8 mouse cellular contexts compared by ENCODE assay signal in the genomic region with DNA sequence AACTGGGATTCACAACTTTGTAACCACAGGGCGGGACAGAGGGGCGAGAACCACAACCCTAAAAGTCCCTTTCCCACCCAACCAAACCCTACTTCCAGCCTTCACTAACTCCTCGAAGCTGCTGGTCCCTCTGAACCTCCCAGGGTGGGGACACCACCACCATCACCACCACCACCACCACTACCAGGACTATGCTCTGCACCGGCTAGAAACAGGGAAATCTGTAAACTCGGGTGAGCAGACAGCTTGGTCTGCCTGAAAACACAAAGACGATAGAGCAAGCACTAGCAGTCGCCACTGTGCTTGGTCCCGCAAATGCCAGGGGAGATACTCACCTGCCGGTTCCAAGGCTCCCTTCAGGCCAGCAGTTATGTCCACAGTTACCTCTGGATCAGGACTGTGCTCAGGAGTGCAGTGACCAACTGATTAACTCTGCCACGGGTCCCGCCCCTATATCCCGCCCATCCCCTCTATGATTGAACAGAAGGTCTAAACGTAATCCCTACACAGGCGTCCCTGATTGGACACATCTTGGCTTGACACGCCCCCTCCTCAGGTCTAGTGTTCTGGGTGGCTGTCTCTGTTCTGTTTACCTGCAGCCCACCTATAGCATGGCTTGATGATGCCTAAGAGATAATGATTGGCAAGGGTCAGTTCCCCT. TPM values are rescaled to one million over a fixed set of nuclear protein-coding genes. Genes with fewer than 3 reads are reported as not detected.
DNase-seq lines count a peak whose midpoint lies in the region; ATAC-seq and TF ChIP-seq lines count a peak whose summit lies in the region.
"Had no signal": no experiment of that assay in that cellular context is flagged by ENCODE, and none has a peak within 500 bp of the region (broad histone marks: within the 10 kb centered on the region; RNA-seq: fewer than 3 reads in every experiment).

Tmsb15l (minus strand) TSS at position 446 of the 661 bp plus-strand sequence.
Tmsb15b1 (minus strand) TSS at position 451 of the 661 bp plus-strand sequence.

- no peaks in the 10 kb centered on the region for H3K27me3 ChIP-seq in cerebellum, adult 2 months (ENCODE audit: control insufficient read depth, insufficient read depth, low read length)
- H3K27me3 ChIP-seq in forebrain, postnatal 0 days (ENCODE audit: insufficient read depth, low read length), result no peaks in the 10 kb centered on the region

- DNase-seq in ZHBTc4 (ENCODE audit: low read depth, low spot score), result peak; percentile 88
- DNase-seq in cerebellum, adult 2 months, result peak; percentile 54 to 91
- DNase-seq in forebrain, postnatal 0 days, result peak; percentile 83
- peak; percentile 10 for DNase-seq in hindlimb bud, embryonic 11.5 days (ENCODE audit: extremely low spot score, low read depth, low spot score)
- peak; percentile 80 for DNase-seq in left cerebral cortex, postnatal 4 days
- peak; percentile 44 to 82 for DNase-seq in right cerebral cortex, postnatal 36 days (ENCODE audit: low spot score in 2 of 2)

- H3K4me1 ChIP-seq in cerebellum, adult 2 months (ENCODE audit: control insufficient read depth, insufficient read depth, low read length), result no peaks in the 10 kb centered on the region
- H3K4me1 ChIP-seq in forebrain, postnatal 0 days (ENCODE audit: insufficient read depth), result no peaks in the 10 kb centered on the region

- H3K36me3 ChIP-seq in forebrain, postnatal 0 days (ENCODE audit: insufficient read depth), result no peaks in the 10 kb centered on the region

- WGBS in cerebellum, adult 2 months, result 15% methylated on average over 15 of the region's 15 CpGs
- 39% methylated on average over 15 of the region's 15 CpGs for WGBS in forebrain, postnatal 0 days

- H3K9me3 ChIP-seq in forebrain, postnatal 0 days (ENCODE audit: low read length), result no peaks in the 10 kb centered on the region

- peak within 1 kb of the TSS; percentile 97 for H3K4me3 ChIP-seq in cerebellum, adult 2 months (replicated peaks; ENCODE audit: insufficient read depth, low read depth, low read length)
- peak within 1 kb of the TSS; percentile 43 for H3K4me3 ChIP-seq in forebrain, postnatal 0 days (ENCODE audit: low read depth, low read length)

- H3K4me2 ChIP-seq in forebrain, postnatal 0 days (ENCODE audit: low read depth), result peak within 1 kb of the TSS; percentile 56

- H3K27ac ChIP-seq in cerebellum, adult 2 months (ENCODE audit: insufficient read depth, low read length), result 0 out of 2 replicates have a peak within 1 kb of the TSS, but pooled peaks have one; percentile 16
- no peak within 1 kb of the TSS for H3K27ac ChIP-seq in forebrain, postnatal 0 days (ENCODE audit: low read depth, low read length)

- TF ChIP-seq POLR2A in cerebellum, adult 2 months (IDR thresholded peaks at IDR 0.05; ENCODE audit: borderline replicate concordance, insufficient read depth, low read length), result peak; percentile 60; the same call in 1 of the 2 replicates

- intact Hi-C loops in left cerebral cortex, postnatal 4 days (cut with DNase I), result no loop called here

- no peak for TF ChIP-seq CTCF in cerebellum, adult 2 months (IDR thresholded peaks at IDR 0.05; ENCODE audit: borderline replicate concordance, insufficient read depth, low read depth, low read length)
- TF ChIP-seq CTCF in forebrain, postnatal 0 days (IDR thresholded peaks at IDR 0.05; ENCODE audit: low read depth), result no peak

- peak; percentile 100 for ATAC-seq in forebrain, postnatal 0 days
- ATAC-seq in megakaryocyte-erythroid progenitor cell, adult 5-6 weeks (replicated peaks; ENCODE audit: low FRiP score, low TSS enrichment, poor library complexity, severe bottlenecking), result peak; percentile 100

- peak within 1 kb of the TSS; percentile 47 for H3K9ac ChIP-seq in forebrain, postnatal 0 days

RNA-seq across cellular contexts. Expression of gene Tmsb15l, which starts in this region (rescaled TPM):
- 6.4 and 7.7 TPM in 2 replicates for polyA plus RNA-seq in cerebellum, adult 2 months (2012; rRNA removed)
- 9.7 and 11.5 TPM in 2 replicates for total RNA-seq in forebrain, postnatal 0 days (2014; rRNA removed)
- polyA plus RNA-seq in forebrain, postnatal 0 days (2015; fragmentation: Nextera tagmentation; extraction: Ambion mirVana), result 8.7 and 12.7 TPM in 2 replicates
- total RNA-seq in left cerebral cortex, postnatal 4 days (2021), result 1 to 10 TPM; 4.3 to 4.8 TPM
- 1.2 and 3.9 TPM in 2 replicates for total RNA-seq in megakaryocyte-erythroid progenitor cell, adult 5-6 weeks (2014; fragmentation: Nextera tagmentation)
- 1.6 TPM in 1 of 2 replicates, not detected in the other for total RNA-seq in megakaryocyte-erythroid progenitor cell, adult 5-6 weeks (2017)
- total RNA-seq: heart, adult 18-20 months had no signal

RNA-seq across cellular contexts. Expression of gene Tmsb15b1, which starts in this region (rescaled TPM):
- 13.2 and 15.0 TPM in 2 replicates for polyA plus RNA-seq in cerebellum, adult 2 months (2012; rRNA removed)
- total RNA-seq in forebrain, postnatal 0 days (2014; rRNA removed), result 45.7 and 50.2 TPM in 2 replicates
- polyA plus RNA-seq in forebrain, postnatal 0 days (2015; fragmentation: Nextera tagmentation; extraction: Ambion mirVana), result 66.3 and 83.7 TPM in 2 replicates
- total RNA-seq in left cerebral cortex, postnatal 4 days (2021), result 10 to 100 TPM in 1 of 2 experiments, 1 to 10 TPM in 1; 10.0 to 28.2 TPM
- total RNA-seq in megakaryocyte-erythroid progenitor cell, adult 5-6 weeks (2014; fragmentation: Nextera tagmentation), result 4.0 TPM in 1 of 2 replicates, not detected in the other
- 7.0 and 13.2 TPM in 2 replicates for total RNA-seq in megakaryocyte-erythroid progenitor cell, adult 5-6 weeks (2017)
- total RNA-seq: heart, adult 18-20 months had no signal

Comparison
In these comparisons a context has a peak if more than half of its experiments do, and no peak if none do; other contexts are left out.
1. DNase-seq: peak in every context shown above with its lines; median percentile 88 in ZHBTc4; 83 in forebrain, postnatal 0 days; 80 in left cerebral cortex, postnatal 4 days; 72 in cerebellum, adult 2 months; 63 in right cerebral cortex, postnatal 36 days; 10 in hindlimb bud, embryonic 11.5 days.